Mouse (Mus musculus): ENCODE measurements at regions not wholly inside any gene's neighbourhood (a gene's known extent, or its start where the extent isn't known, plus 50 kb on each side); places are given as distances from the start of the nearest gene placed in this dataset.

- Histone ChIP-seq H3K4me3 (ENCODE audit: low read length) (no peak overlapping the region), H3K9ac (replicated peaks; ENCODE audit: low read length) (no peak overlapping the region), H3K27me3 (ENCODE audit: insufficient read depth, low read length) (no peaks in the 10 kb centered on the region), H3K27ac (no peak overlapping the region), H3K36me3 (ENCODE audit: insufficient read depth, low read length) (no peaks in the 10 kb centered on the region), H3K4me2 (ENCODE audit: low read depth, low read length) (no peak overlapping the region), H3K4me1 (ENCODE audit: insufficient read depth, low read length) (no peaks in the 10 kb centered on the region), H3K9me3 (ENCODE audit: low read length) (no peaks in the 10 kb centered on the region)
- no peak for TF ChIP-seq CTCF (IDR thresholded peaks at IDR 0.05; ENCODE audit: low read depth)
- DNase-seq (ENCODE audit: low spot score), result no peak
- 69% methylated on average over 12 of the region's 12 CpGs for WGBS
- ATAC-seq, result no peak
These were observed 88.3 kb upstream of the Bmper start for GRCm38 (mm10) chr9:23134421-23135118.

GRCm38 (mm10) chr9:23136511-23136910, 86.4 kb upstream of the Bmper start:
- no peaks in the 10 kb centered on the region for H3K4me1 ChIP-seq (ENCODE audit: insufficient read depth, low read length)
- H3K27ac ChIP-seq, result no peak overlapping the region
- H3K9ac ChIP-seq (replicated peaks; ENCODE audit: low read length), result no peak overlapping the region
- no peak overlapping the region for H3K4me3 ChIP-seq (ENCODE audit: low read length)
- H3K9me3 ChIP-seq (ENCODE audit: low read length), result no peaks in the 10 kb centered on the region
- WGBS, result 89% methylated on average over 5 of the region's 5 CpGs
- no peak overlapping the region for H3K4me2 ChIP-seq (ENCODE audit: low read depth, low read length)
- no peak for TF ChIP-seq CTCF (IDR thresholded peaks at IDR 0.05; ENCODE audit: low read depth)
- ATAC-seq (no peak), DNase-seq (ENCODE audit: low spot score) (no peak)
- H3K27me3 ChIP-seq (ENCODE audit: insufficient read depth, low read length), result no peaks in the 10 kb centered on the region
- H3K36me3 ChIP-seq (ENCODE audit: insufficient read depth, low read length), result no peaks in the 10 kb centered on the region

DNA sequence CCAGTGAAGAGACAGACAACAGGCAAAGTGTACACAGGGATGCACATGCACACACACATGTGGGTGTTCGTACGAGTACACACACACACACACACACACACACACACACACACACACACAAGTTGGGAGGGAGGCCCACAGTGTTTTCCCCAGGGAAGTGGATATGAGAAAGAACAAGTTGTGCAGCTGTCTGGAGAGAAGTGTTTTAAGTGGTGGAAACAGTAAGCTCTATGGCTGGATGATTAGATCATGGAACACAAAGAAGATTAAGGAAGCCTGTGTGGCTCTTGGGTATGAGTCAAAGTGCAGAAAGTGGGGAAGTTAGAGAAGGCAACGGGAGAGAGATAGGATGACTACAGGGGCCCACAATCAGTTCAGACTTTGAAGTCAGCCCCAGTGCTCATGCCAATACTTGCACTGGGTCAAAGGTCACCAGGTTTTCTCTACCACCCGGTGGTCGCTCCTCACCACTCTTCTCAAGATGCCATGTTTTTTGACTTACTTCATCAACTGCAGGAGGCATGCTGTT, 85.1 kb upstream of the Bmper start:
- no peaks in the 10 kb centered on the region for H3K36me3 ChIP-seq (ENCODE audit: insufficient read depth, low read length)
- 62% methylated on average over 5 of the region's 5 CpGs for WGBS
- DNase-seq (ENCODE audit: low spot score) (no peak), ATAC-seq (no peak)
- H3K27ac ChIP-seq, result no peak overlapping the region
- H3K4me1 ChIP-seq (ENCODE audit: insufficient read depth, low read length), result no peaks in the 10 kb centered on the region
- no peak for TF ChIP-seq CTCF (IDR thresholded peaks at IDR 0.05; ENCODE audit: low read depth)
- no peaks in the 10 kb centered on the region for H3K27me3 ChIP-seq (ENCODE audit: insufficient read depth, low read length)
- no peaks in the 10 kb centered on the region for H3K9me3 ChIP-seq (ENCODE audit: low read length)
- H3K4me3 ChIP-seq (ENCODE audit: low read length), result no peak overlapping the region
- no peak overlapping the region for H3K9ac ChIP-seq (replicated peaks; ENCODE audit: low read length)
- no peak overlapping the region for H3K4me2 ChIP-seq (ENCODE audit: low read depth, low read length)

DNA sequence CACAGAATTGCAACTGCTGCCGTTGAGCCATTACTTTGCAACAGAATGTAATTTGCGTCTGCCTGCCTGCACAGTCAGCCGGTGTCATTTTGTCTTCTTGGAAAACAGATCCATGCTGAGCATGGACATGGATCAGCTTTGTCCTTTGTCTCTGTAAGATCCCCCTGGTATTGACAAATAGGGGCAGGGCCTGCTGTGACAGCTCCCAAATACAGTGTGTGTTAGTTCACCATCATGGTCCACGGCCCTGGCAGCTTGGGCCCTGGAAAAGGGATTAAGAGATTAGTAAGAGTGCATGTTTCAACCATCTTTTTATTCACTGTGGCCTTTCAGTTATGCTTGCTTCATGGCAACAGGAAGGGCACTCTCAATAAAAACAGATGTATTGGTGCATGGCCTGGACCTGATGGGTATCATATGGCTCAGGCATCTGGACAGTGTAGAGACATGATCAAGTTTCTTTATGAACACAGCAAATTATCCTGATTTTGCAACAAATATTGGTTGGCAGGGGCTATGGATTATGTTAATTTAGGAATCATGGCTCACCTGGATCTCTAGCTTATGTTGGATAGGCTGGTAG, 83.2 kb upstream of the Bmper start:
- H3K9me3 ChIP-seq (ENCODE audit: low read length), result no peaks in the 10 kb centered on the region
- H3K4me3 ChIP-seq (ENCODE audit: low read length), result no peak overlapping the region
- no peak overlapping the region for H3K4me2 ChIP-seq (ENCODE audit: low read depth, low read length)
- ATAC-seq, result no peak
- TF ChIP-seq CTCF (IDR thresholded peaks at IDR 0.05; ENCODE audit: low read depth), result no peak
- no peak overlapping the region for H3K9ac ChIP-seq (replicated peaks; ENCODE audit: low read length)
- H3K36me3 ChIP-seq (ENCODE audit: insufficient read depth, low read length), result no peaks in the 10 kb centered on the region
- H3K4me1 ChIP-seq (ENCODE audit: insufficient read depth, low read length), result no peaks in the 10 kb centered on the region
- WGBS, result 20% methylated on average over 4 of the region's 4 CpGs
- no peak for DNase-seq (ENCODE audit: low spot score)
- H3K27ac ChIP-seq, result no peak overlapping the region
- H3K27me3 ChIP-seq (ENCODE audit: insufficient read depth, low read length), result no peaks in the 10 kb centered on the region

DNA sequence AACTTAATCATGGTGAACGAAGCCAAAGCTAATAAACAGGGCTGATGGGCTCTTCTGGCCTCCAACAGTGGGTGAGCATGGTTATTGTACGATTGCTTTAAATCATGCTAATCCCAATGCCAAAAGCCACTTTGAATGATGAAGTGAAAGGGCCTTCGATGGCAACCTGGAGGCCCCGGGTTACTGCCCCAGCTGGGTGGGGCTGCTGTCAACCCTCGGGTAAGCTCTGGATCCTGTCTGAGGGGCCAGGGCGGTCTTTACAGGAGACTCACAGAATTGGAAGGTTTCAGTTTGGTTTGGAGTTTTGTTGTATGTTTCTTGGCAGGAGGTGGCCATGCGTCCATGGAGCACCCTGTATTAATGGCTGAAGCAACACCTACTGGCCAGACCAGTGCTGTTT, 78.6 kb upstream of the Bmper start:
- H3K9me3 ChIP-seq (ENCODE audit: low read length), result no peaks in the 10 kb centered on the region
- no peak overlapping the region for H3K9ac ChIP-seq (replicated peaks; ENCODE audit: low read length)
- H3K4me2 ChIP-seq (ENCODE audit: low read depth, low read length), result no peak overlapping the region
- H3K27me3 ChIP-seq (ENCODE audit: insufficient read depth, low read length), result no peaks in the 10 kb centered on the region
- H3K4me3 ChIP-seq (ENCODE audit: low read length), result no peak overlapping the region
- TF ChIP-seq CTCF (IDR thresholded peaks at IDR 0.05; ENCODE audit: low read depth), result no peak
- no peaks in the 10 kb centered on the region for H3K36me3 ChIP-seq (ENCODE audit: insufficient read depth, low read length)
- DNase-seq (ENCODE audit: low spot score), result no peak
- no peaks in the 10 kb centered on the region for H3K4me1 ChIP-seq (ENCODE audit: insufficient read depth, low read length)
- no peak for ATAC-seq
- H3K27ac ChIP-seq, result no peak overlapping the region
- WGBS, result 86% methylated on average over 7 of the region's 7 CpGs

DNA sequence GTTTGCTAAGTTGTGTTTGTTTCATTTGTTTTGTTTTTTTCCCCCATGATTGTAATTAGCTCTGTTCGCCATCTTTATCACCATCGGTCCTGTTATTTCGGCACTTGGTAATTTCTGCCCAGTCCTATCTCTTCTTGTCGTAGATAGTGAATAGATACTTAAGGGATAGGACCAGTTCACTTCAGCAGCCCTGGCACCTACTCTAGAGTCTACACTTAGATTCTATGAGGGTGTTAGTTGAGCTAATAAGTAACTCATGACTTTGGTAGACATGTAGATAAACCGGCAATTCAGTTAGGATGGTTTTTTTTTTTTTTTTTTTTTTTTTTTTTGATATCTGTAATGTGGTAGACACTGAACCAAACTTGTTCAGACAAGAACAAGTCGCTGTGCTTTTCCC, 72.5 kb upstream of the Bmper start:
- ATAC-seq (no peak), DNase-seq (ENCODE audit: low spot score) (no peak)
- no peaks in the 10 kb centered on the region for H3K9me3 ChIP-seq (ENCODE audit: low read length)
- 94% methylated on average over 6 of the region's 6 CpGs for WGBS
- H3K9ac ChIP-seq (replicated peaks; ENCODE audit: low read length), result no peak overlapping the region
- H3K4me2 ChIP-seq (ENCODE audit: low read depth, low read length), result no peak overlapping the region
- H3K36me3 ChIP-seq (ENCODE audit: insufficient read depth, low read length), result no peaks in the 10 kb centered on the region
- H3K4me3 ChIP-seq (ENCODE audit: low read length), result no peak overlapping the region
- no peak for TF ChIP-seq CTCF (IDR thresholded peaks at IDR 0.05; ENCODE audit: low read depth)
- no peaks in the 10 kb centered on the region for H3K4me1 ChIP-seq (ENCODE audit: insufficient read depth, low read length)
- no peak overlapping the region for H3K27ac ChIP-seq
- H3K27me3 ChIP-seq (ENCODE audit: insufficient read depth, low read length), result no peaks in the 10 kb centered on the region

DNA sequence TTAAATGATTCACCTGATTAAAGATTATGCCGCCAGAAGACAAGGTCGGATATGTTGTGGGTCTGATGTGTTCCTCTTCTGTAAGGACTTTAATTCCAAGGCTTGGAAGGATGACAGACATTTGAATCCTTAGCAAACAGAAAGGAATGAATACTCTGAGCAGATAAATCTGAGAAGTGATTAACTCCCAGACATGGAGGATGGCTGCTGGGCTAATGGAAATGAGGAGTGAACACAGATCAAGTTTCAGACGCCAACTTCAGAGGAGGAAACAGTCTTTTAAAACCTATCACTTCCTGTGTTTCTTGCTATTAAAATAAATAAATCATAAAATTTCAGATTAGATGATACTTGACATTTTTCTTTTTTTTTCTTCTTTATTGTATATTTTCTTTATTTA, 72.0 kb upstream of the Bmper start:
- no peaks in the 10 kb centered on the region for H3K36me3 ChIP-seq (ENCODE audit: insufficient read depth, low read length)
- no peak for TF ChIP-seq CTCF (IDR thresholded peaks at IDR 0.05; ENCODE audit: low read depth)
- 86% methylated on average over 3 of the region's 3 CpGs for WGBS

More for the DNA sequence above, 72.0 kb upstream of the Bmper start:
- DNase-seq (ENCODE audit: low spot score) (no peak), ATAC-seq (no peak)
- no peak overlapping the region for H3K4me2 ChIP-seq (ENCODE audit: low read depth, low read length)
- no peak overlapping the region for H3K9ac ChIP-seq (replicated peaks; ENCODE audit: low read length)
- no peaks in the 10 kb centered on the region for H3K4me1 ChIP-seq (ENCODE audit: insufficient read depth, low read length)
- no peaks in the 10 kb centered on the region for H3K27me3 ChIP-seq (ENCODE audit: insufficient read depth, low read length)
- H3K9me3 ChIP-seq (ENCODE audit: low read length), result no peaks in the 10 kb centered on the region
- H3K4me3 ChIP-seq (ENCODE audit: low read length), result no peak overlapping the region
- no peak overlapping the region for H3K27ac ChIP-seq

Data from hindbrain, postnatal 0 days (tissue).